Mouse (Mus musculus) heart, postnatal 0 days (tissue): ENCODE measurements around the gene Nim1k.
A peak's percentile ranks its signal among the peaks of the same experiment; 100 is the strongest.

Experiments
- CTCF ChIP-seq: IDR thresholded peaks from 2 replicates; pipeline ENCODE4 v1.5.1; 2016; ENCODE audit warnings: antibody characterized with exemption, control low read depth, low read depth
- EP300 ChIP-seq: IDR thresholded peaks from 2 replicates; pipeline ENCODE4 v1.6.1; 2016; ENCODE audit warnings: antibody characterized with exemption, low read depth

DNA sequence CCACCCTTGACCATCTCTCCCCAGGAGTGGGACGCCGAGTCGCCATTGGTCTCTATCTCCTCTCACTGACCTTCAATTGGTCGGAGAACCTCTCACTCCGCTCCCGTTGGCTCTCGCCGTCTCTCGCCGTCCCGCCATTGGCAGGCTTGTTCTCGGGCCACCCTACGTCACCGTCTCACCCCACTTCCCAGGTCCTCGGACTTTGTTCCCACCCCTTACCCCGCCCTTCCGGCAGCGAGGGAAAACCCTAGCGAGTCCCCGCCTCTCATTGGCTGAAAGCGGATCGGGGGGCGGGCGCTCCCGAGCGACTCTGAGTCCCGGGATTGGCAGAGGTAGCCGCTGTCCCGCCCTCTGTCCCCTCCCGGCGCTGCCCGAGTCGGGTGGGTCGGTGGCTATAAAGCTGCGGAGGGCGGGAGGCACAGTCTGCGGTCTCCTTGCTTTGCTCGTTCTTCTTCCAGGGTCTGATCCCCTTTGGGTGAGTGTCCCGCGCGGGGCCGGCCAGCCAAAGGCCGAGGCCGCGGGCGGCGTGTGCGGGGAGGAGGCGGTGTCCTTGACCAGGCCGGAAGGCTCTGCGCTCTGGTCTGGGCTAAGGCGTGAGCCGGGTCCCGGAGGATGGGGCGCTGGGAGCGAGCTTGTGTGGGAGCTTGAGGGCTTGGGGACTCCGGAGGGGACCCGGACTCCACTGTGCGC, 65.5 kb downstream of the Nim1k start, which contains the start of gene Hmgcs1:
- no peak for TF ChIP-seq CTCF
- TF ChIP-seq EP300: peak; percentile 87; the same call in 1 of the 2 replicates
